Comparison of ENCODE assay signal across 8 mouse cellular contexts in the genomic region with DNA sequence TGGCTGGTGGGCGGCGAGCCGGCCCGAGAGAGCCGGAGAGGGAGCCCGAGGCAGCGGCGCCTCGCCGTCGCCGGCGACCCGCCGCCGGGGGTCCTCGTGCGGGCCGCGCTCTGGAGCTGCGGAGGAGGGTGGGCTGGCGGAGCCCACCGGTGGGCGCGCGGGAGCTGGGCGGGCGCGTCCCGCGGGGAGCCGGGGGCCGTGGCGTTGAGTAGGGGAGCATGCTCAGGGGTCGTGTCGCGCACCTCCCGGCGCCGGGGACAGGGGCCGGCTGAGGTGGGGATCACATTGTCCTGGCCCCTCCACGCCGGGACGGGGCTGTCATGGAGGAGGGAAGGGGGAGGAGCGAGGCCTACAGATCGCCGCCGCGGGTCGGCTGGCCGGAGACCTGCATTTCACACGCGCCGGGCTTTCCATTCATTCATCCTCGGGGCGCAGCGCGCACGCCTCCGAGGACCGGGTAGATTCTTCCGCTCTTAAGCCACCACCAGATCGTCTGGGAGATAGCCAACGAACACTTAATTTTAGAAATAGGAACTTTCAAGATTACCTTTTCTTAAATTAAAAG. TPM values are rescaled to one million over a fixed set of nuclear protein-coding genes. Genes with fewer than 3 reads are reported as not detected.
DNase-seq lines count a peak whose midpoint lies in the region; ATAC-seq and TF ChIP-seq lines count a peak whose summit lies in the region.

No protein-coding gene starts in this region.

- no peaks in the 10 kb centered on the region for H3K27me3 ChIP-seq in heart, embryonic 11.5 days (ENCODE audit: control insufficient read depth, insufficient read depth, low read length)
- H3K27me3 ChIP-seq in kidney, embryonic 15.5 days, result no peaks in the 10 kb centered on the region
- H3K27me3 ChIP-seq in liver, embryonic 14.5 days (ENCODE audit: control insufficient read depth, insufficient read depth, low read length), result no peaks in the 10 kb centered on the region
- no peaks in the 10 kb centered on the region for H3K27me3 ChIP-seq in stomach, embryonic 15.5 days (replicated peaks)

- H3K9ac ChIP-seq in heart, embryonic 11.5 days (ENCODE audit: low read depth, low read length), result peak overlapping the region; percentile 97
- H3K9ac ChIP-seq in kidney, embryonic 15.5 days, result peak overlapping the region; percentile 91
- H3K9ac ChIP-seq in liver, embryonic 14.5 days (replicated peaks), result peak overlapping the region; percentile 96
- H3K9ac ChIP-seq in stomach, embryonic 15.5 days, result peak overlapping the region; percentile 80

- H3K4me3 ChIP-seq in bone marrow, adult 2 months (replicated peaks; ENCODE audit: control insufficient read depth, low read depth, low read length), result peak overlapping the region; percentile 74
- H3K4me3 ChIP-seq in embryonic fibroblast, embryonic 13.5 days (ENCODE audit: insufficient read depth, low read length), result peak overlapping the region; percentile 95
- peak overlapping the region; percentile 99 for H3K4me3 ChIP-seq in heart, embryonic 11.5 days (ENCODE audit: low read depth, low read length)
- peak overlapping the region; percentile 100 for H3K4me3 ChIP-seq in kidney, embryonic 15.5 days (replicated peaks)
- peak overlapping the region; percentile 77 to 96 for H3K4me3 ChIP-seq in liver, embryonic 14.5 days (ENCODE audit: insufficient read depth in 1 of 2, low read depth in 2 of 2, low read length in 2 of 2)
- H3K4me3 ChIP-seq in stomach, embryonic 15.5 days (replicated peaks), result peak overlapping the region; percentile 89

- no peaks in the 10 kb centered on the region for H3K36me3 ChIP-seq in heart, embryonic 11.5 days (ENCODE audit: control insufficient read depth, insufficient read depth, low read length)
- no peaks in the 10 kb centered on the region for H3K36me3 ChIP-seq in kidney, embryonic 15.5 days
- H3K36me3 ChIP-seq in liver, embryonic 14.5 days (replicated peaks; ENCODE audit: control insufficient read depth, insufficient read depth, low read depth), result no peaks in the 10 kb centered on the region
- H3K36me3 ChIP-seq in stomach, embryonic 15.5 days, result no peaks in the 10 kb centered on the region

- peak; percentile 68 for DNase-seq in CD4-positive helper T cell, adult 2 months (ENCODE audit: low read depth, low spot score)
- DNase-seq in liver, embryonic 14.5 days (ENCODE audit: low read depth in 3 of 3, low spot score in 3 of 3), result peak; percentile 48 to 51 (median 50)
- peak; percentile 83 for DNase-seq in neural tube, embryonic 10.5 days (ENCODE audit: extremely low spot score, low spot score)

- TF ChIP-seq CTCF in bone marrow, adult 2 months (IDR thresholded peaks at IDR 0.05; ENCODE audit: control insufficient read depth, insufficient read depth, low read length), result no peak
- TF ChIP-seq CTCF in embryonic fibroblast, embryonic 13.5 days (IDR thresholded peaks at IDR 0.05; ENCODE audit: borderline replicate concordance, insufficient read depth, low read length), result no peak
- TF ChIP-seq CTCF in liver, embryonic 14.5 days (IDR thresholded peaks at IDR 0.05; ENCODE audit: low read depth), result no peak

- H3K27ac ChIP-seq in bone marrow, adult 2 months (ENCODE audit: control insufficient read depth, insufficient read depth, low read depth, low read length, poor library complexity), result peak overlapping the region; percentile 72
- peak overlapping the region; percentile 65; the same call in 1 of the 2 replicates for H3K27ac ChIP-seq in embryonic fibroblast, embryonic 13.5 days (ENCODE audit: insufficient read depth, low read length)
- peak overlapping the region; percentile 97 for H3K27ac ChIP-seq in heart, embryonic 11.5 days (ENCODE audit: low read depth, low read length)
- peak overlapping the region; percentile 95 for H3K27ac ChIP-seq in kidney, embryonic 15.5 days
- peak overlapping the region; percentile 77 for H3K27ac ChIP-seq in liver, embryonic 14.5 days
- peak overlapping the region; percentile 91 for H3K27ac ChIP-seq in stomach, embryonic 15.5 days

- no peak for TF ChIP-seq EP300 in liver, embryonic 14.5 days (IDR thresholded peaks at IDR 0.05; ENCODE audit: low read depth)

- TF ChIP-seq POLR2A in bone marrow, adult 2 months (IDR thresholded peaks at IDR 0.05; ENCODE audit: borderline replicate concordance, control insufficient read depth, low read depth, low read length), result no peak
- TF ChIP-seq POLR2A in embryonic fibroblast, embryonic 13.5 days (IDR thresholded peaks at IDR 0.05; ENCODE audit: low read depth, low read length), result 0 out of 2 replicates have a peak, but pooled peaks have one; percentile 29

- no peaks in the 10 kb centered on the region for H3K9me3 ChIP-seq in heart, embryonic 11.5 days (replicated peaks; ENCODE audit: control insufficient read depth, low read length)
- no peaks in the 10 kb centered on the region for H3K9me3 ChIP-seq in kidney, embryonic 15.5 days (replicated peaks)
- H3K9me3 ChIP-seq in liver, embryonic 14.5 days (ENCODE audit: control insufficient read depth, low read length), result no peaks in the 10 kb centered on the region
- H3K9me3 ChIP-seq in stomach, embryonic 15.5 days, result no peaks in the 10 kb centered on the region

- no peaks in the 10 kb centered on the region; the same call in 1 of the 2 replicates for H3K4me1 ChIP-seq in bone marrow, adult 2 months (ENCODE audit: control insufficient read depth, insufficient read depth, low read length)
- H3K4me1 ChIP-seq in embryonic fibroblast, embryonic 13.5 days (ENCODE audit: control insufficient read depth, insufficient read depth, low read length), result peaks cover 5% of the 10 kb centered on the region
- H3K4me1 ChIP-seq in heart, embryonic 11.5 days (ENCODE audit: control insufficient read depth, insufficient read depth, low read length), result peaks cover 23% of the 10 kb centered on the region
- H3K4me1 ChIP-seq in kidney, embryonic 15.5 days, result peaks cover 42% of the 10 kb centered on the region
- peaks cover 25 to 36% of the 10 kb centered on the region in 2 experiments for H3K4me1 ChIP-seq in liver, embryonic 14.5 days (replicated peaks; ENCODE audit: control insufficient read depth in 2 of 2, insufficient read depth in 2 of 2, low read length in 1 of 2)
- peaks cover 19% of the 10 kb centered on the region for H3K4me1 ChIP-seq in stomach, embryonic 15.5 days

- ATAC-seq in heart, embryonic 11.5 days (replicated peaks; ENCODE audit: insufficient number of reproducible peaks, low FRiP score, low TSS enrichment), result peak; percentile 71
- ATAC-seq in kidney, embryonic 15.5 days (replicated peaks; ENCODE audit: low FRiP score), result peak; percentile 85
- ATAC-seq in liver, embryonic 14.5 days (ENCODE audit: insufficient read depth), result peak; percentile 53
- ATAC-seq in stomach, embryonic 15.5 days (ENCODE audit: insufficient read depth, low FRiP score, low read depth), result peak; percentile 41; the same call in 1 of the 2 replicates

- H3K4me2 ChIP-seq in heart, embryonic 11.5 days, result peak overlapping the region; percentile 75
- peak overlapping the region; percentile 76 for H3K4me2 ChIP-seq in kidney, embryonic 15.5 days
- peak overlapping the region; percentile 75 for H3K4me2 ChIP-seq in liver, embryonic 14.5 days (ENCODE audit: low read depth)
- peak overlapping the region; percentile 68 for H3K4me2 ChIP-seq in stomach, embryonic 15.5 days

- WGBS in bone marrow, adult 2 months, result under 1% methylated on average over 58 of the region's 64 CpGs
- under 1% methylated on average over 32 of the region's 64 CpGs for WGBS in heart, embryonic 11.5 days (ENCODE audit: insufficient replicate concordance)
- under 1% methylated on average over 50 of the region's 64 CpGs for WGBS in kidney, embryonic 15.5 days
- WGBS in liver, embryonic 14.5 days (ENCODE audit: insufficient replicate concordance), result 0% methylated on average over 59 of the region's 64 CpGs
- WGBS in stomach, embryonic 15.5 days, result 0% methylated on average over 51 of the region's 64 CpGs

RNA-seq across cellular contexts. Expression of gene Eif4e, which starts 1.8 kb away (rescaled TPM):
- polyA plus RNA-seq in bone marrow, adult 2 months (2011; ENCODE audit: insufficient read depth, insufficient read length, low replicate concordance, missing spikeins), result 77.3 and 78.5 TPM in 2 replicates
- polyA plus RNA-seq in embryonic fibroblast, embryonic 13.5 days (2011; ENCODE audit: insufficient read length, low read depth, missing spikeins), result 248 and 280 TPM in 2 replicates
- polyA plus RNA-seq in heart, embryonic 11.5 days (2014; fragmentation: Nextera tagmentation; extraction: Ambion mirVana), result 323 and 330 TPM in 2 replicates
- 356 and 375 TPM in 2 replicates for polyA plus RNA-seq in kidney, embryonic 15.5 days (2015; fragmentation: Nextera tagmentation; extraction: Ambion mirVana)
- polyA plus RNA-seq in liver, embryonic 14.5 days (2012; rRNA removed), result 22.6 and 74.4 TPM in 2 replicates
- polyA plus RNA-seq in liver, embryonic 14.5 days (2014; fragmentation: Nextera tagmentation; extraction: Ambion mirVana), result 180 and 187 TPM in 2 replicates
- 295 and 313 TPM in 2 replicates for polyA plus RNA-seq in stomach, embryonic 15.5 days (2015; fragmentation: Nextera tagmentation; extraction: Ambion mirVana)

RNA-seq across cellular contexts. Expression of gene Metap1, which starts 38.4 kb away (rescaled TPM):
- 14.4 and 18.9 TPM in 2 replicates for polyA plus RNA-seq in bone marrow, adult 2 months (2011; ENCODE audit: insufficient read depth, insufficient read length, low replicate concordance, missing spikeins)
- 62.3 and 63.5 TPM in 2 replicates for polyA plus RNA-seq in embryonic fibroblast, embryonic 13.5 days (2011; ENCODE audit: insufficient read length, low read depth, missing spikeins)
- 48.0 and 49.1 TPM in 2 replicates for polyA plus RNA-seq in heart, embryonic 11.5 days (2014; fragmentation: Nextera tagmentation; extraction: Ambion mirVana)
- 46.1 and 47.3 TPM in 2 replicates for polyA plus RNA-seq in kidney, embryonic 15.5 days (2015; fragmentation: Nextera tagmentation; extraction: Ambion mirVana)
- polyA plus RNA-seq in liver, embryonic 14.5 days (2012; rRNA removed), result 15.8 and 22.2 TPM in 2 replicates
- polyA plus RNA-seq in liver, embryonic 14.5 days (2014; fragmentation: Nextera tagmentation; extraction: Ambion mirVana), result 21.9 and 25.4 TPM in 2 replicates
- polyA plus RNA-seq in stomach, embryonic 15.5 days (2015; fragmentation: Nextera tagmentation; extraction: Ambion mirVana), result 46.1 and 48.1 TPM in 2 replicates

Comparison
In these comparisons a context has a peak if more than half of its experiments do, and no peak if none do; other contexts are left out.
1. Peak in every context shown above with its lines: DNase-seq, ATAC-seq, H3K4me3 ChIP-seq and H3K27ac ChIP-seq.